ENCODE assay signal across 9 mouse cellular contexts in the genomic region with DNA sequence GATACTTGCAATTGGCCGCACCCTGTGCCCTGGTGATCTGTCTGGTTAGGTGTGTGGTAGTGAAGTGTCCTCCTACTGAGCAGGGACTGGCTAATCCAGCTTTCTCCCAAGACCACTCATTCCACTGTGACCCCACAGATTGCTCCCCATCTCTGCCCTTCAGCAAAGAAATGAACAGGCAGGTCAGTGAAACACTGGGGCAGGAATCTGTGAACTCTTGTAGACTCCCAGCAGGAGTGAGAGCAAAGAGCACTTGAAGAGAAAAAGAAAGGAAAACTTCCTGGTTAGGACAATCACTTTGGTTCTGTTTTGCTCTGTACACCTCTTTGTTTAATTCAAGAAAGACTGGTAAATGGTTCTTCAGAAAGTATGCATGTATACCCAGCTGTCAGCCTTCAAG. TPM values are rescaled to one million over a fixed set of nuclear protein-coding genes. Genes with fewer than 3 reads are reported as not detected.
DNase-seq lines count a peak whose midpoint lies in the region; ATAC-seq and TF ChIP-seq lines count a peak whose summit lies in the region.
"Had no signal": no experiment of that assay in that cellular context is flagged by ENCODE, and none has a peak within 500 bp of the region (broad histone marks: within the 10 kb centered on the region; RNA-seq: fewer than 3 reads in every experiment).

No protein-coding gene starts in this region.

- H3K4me2 ChIP-seq in heart, embryonic 15.5 days, result peak overlapping the region; percentile 93
- peak overlapping the region; percentile 87 for H3K4me2 ChIP-seq in hindbrain, embryonic 16.5 days (ENCODE audit: low read length)
- H3K4me2 ChIP-seq in midbrain, embryonic 13.5 days (replicated peaks), result peak overlapping the region; percentile 82

- TF ChIP-seq POLR2A in cortical plate, adult 2 months (IDR thresholded peaks at IDR 0.05; ENCODE audit: extremely low read depth, insufficient read depth, low read length), result no peak

- DNase-seq in heart, postnatal 25 days (ENCODE audit: low spot score), result no peak
- DNase-seq in adrenal gland, adult (ENCODE audit: inconsistent age in 2 of 2, low spot score in 1 of 2), result no peak
- no peak for DNase-seq in ovary, postnatal 10 days (ENCODE audit: low spot score)

- no peak overlapping the region for H3K27ac ChIP-seq in heart, embryonic 15.5 days
- no peak overlapping the region for H3K27ac ChIP-seq in cortical plate, adult 2 months (ENCODE audit: insufficient read depth, low read length)
- no peak overlapping the region for H3K27ac ChIP-seq in hindbrain, embryonic 16.5 days (ENCODE audit: low read depth, low read length)
- no peak overlapping the region for H3K27ac ChIP-seq in midbrain, embryonic 13.5 days

- peaks cover 18% of the 10 kb centered on the region for H3K4me1 ChIP-seq in heart, embryonic 15.5 days (replicated peaks)
- no peaks in the 10 kb centered on the region; the same call in 1 of the 2 replicates for H3K4me1 ChIP-seq in cortical plate, adult 2 months (ENCODE audit: control insufficient read depth, insufficient read depth, low read length)
- H3K4me1 ChIP-seq in hindbrain, embryonic 16.5 days (ENCODE audit: control insufficient read depth, insufficient read depth, low read depth, low read length), result peaks cover 3% of the 10 kb centered on the region
- H3K4me1 ChIP-seq in midbrain, embryonic 13.5 days (replicated peaks), result peaks cover 23% of the 10 kb centered on the region

- H3K9me3 ChIP-seq in heart, embryonic 15.5 days (replicated peaks), result no peaks in the 10 kb centered on the region
- no peaks in the 10 kb centered on the region for H3K9me3 ChIP-seq in hindbrain, embryonic 16.5 days (ENCODE audit: control insufficient read depth, low read length)
- H3K9me3 ChIP-seq in midbrain, embryonic 13.5 days, result no peaks in the 10 kb centered on the region

- peak overlapping the region; percentile 72 for H3K4me3 ChIP-seq in heart, embryonic 15.5 days
- H3K4me3 ChIP-seq in cortical plate, adult 2 months (ENCODE audit: insufficient read depth, low read length), result peak overlapping the region; percentile 75
- peak overlapping the region; percentile 83 for H3K4me3 ChIP-seq in hindbrain, embryonic 16.5 days (ENCODE audit: low read length)
- H3K4me3 ChIP-seq in midbrain, embryonic 13.5 days (replicated peaks), result peak overlapping the region; percentile 71

- ATAC-seq in heart, embryonic 15.5 days (replicated peaks; ENCODE audit: insufficient number of reproducible peaks, insufficient read depth, low FRiP score, low read depth), result no peak
- no peak for ATAC-seq in hindbrain, embryonic 16.5 days
- no peak for ATAC-seq in midbrain, embryonic 13.5 days
- ATAC-seq in megakaryocyte progenitor cell, adult 5-6 weeks (replicated peaks; ENCODE audit: poor library complexity), result no peak

- H3K36me3 ChIP-seq in heart, embryonic 15.5 days, result no peaks in the 10 kb centered on the region
- H3K36me3 ChIP-seq in hindbrain, embryonic 16.5 days (ENCODE audit: control insufficient read depth, insufficient read depth, low read length), result no peaks in the 10 kb centered on the region
- no peaks in the 10 kb centered on the region for H3K36me3 ChIP-seq in midbrain, embryonic 13.5 days

- no peaks in the 10 kb centered on the region; the same call in 1 of the 2 replicates for H3K27me3 ChIP-seq in heart, embryonic 15.5 days
- no peaks in the 10 kb centered on the region for H3K27me3 ChIP-seq in hindbrain, embryonic 16.5 days (replicated peaks; ENCODE audit: control insufficient read depth, insufficient read depth, low read length)
- H3K27me3 ChIP-seq in midbrain, embryonic 13.5 days, result peaks cover 12% of the 10 kb centered on the region
- H3K27me3 ChIP-seq: CH12.LX had no signal

- WGBS in heart, embryonic 15.5 days, result 26% methylated on average over 1 of the region's 1 CpGs
- WGBS in hindbrain, embryonic 16.5 days, result 14% methylated on average over 1 of the region's 1 CpGs
- WGBS in midbrain, embryonic 13.5 days, result 17% methylated on average over 1 of the region's 1 CpGs

- intact Hi-C loops in heart, postnatal 25 days (cut with DNase I), result loop anchor here (5.0 to 10.0 kb wide), 5 partner anchors 377 to 969 kb away; no protein-coding TSS in a partner anchor

- TF ChIP-seq CTCF in cortical plate, adult 2 months (IDR thresholded peaks at IDR 0.05; ENCODE audit: extremely low read depth, insufficient read depth, low read length), result no peak

- H3K9ac ChIP-seq in heart, embryonic 15.5 days, result 0 out of 2 replicates have a peak overlapping the region, but pooled peaks have one; percentile 60
- H3K9ac ChIP-seq in hindbrain, embryonic 16.5 days (ENCODE audit: low read depth, low read length), result peak overlapping the region; percentile 88
- H3K9ac ChIP-seq in midbrain, embryonic 13.5 days (replicated peaks), result peak overlapping the region; percentile 73

RNA-seq across cellular contexts. Expression of a gene that starts 1.8 kb away (rescaled TPM):
- 18.2 and 26.6 TPM in 2 replicates for polyA plus RNA-seq in heart, embryonic 15.5 days (2015; fragmentation: Nextera tagmentation; extraction: Ambion mirVana)
- 10 to 100 TPM; 17.0 to 20.7 TPM for total RNA-seq in heart, postnatal 25 days (2021)
- polyA plus RNA-seq in cortical plate, adult 2 months (2012; rRNA removed), result 18.3 and 19.1 TPM in 2 replicates
- polyA plus RNA-seq in hindbrain, embryonic 16.5 days (2015; fragmentation: Nextera tagmentation; extraction: Ambion mirVana), result 30.6 and 33.9 TPM in 2 replicates
- 15.1 and 16.9 TPM in 2 replicates for polyA plus RNA-seq in midbrain, embryonic 13.5 days (2015; fragmentation: Nextera tagmentation; extraction: Ambion mirVana)
- total RNA-seq in megakaryocyte progenitor cell, adult 5-6 weeks (2015), result 0.29 and 0.52 TPM in 2 replicates
- 0.14 and 0.29 TPM in 2 replicates for total RNA-seq in megakaryocyte progenitor cell, adult 5-6 weeks (2017)
- total RNA-seq: CH12.LX had no signal
